Mouse (Mus musculus): Measurements from ENCODE around the gene Zdhhc5.

GRCm38 (mm10) chr2:84647051-84647568 lies 67.9 kb downstream of the Zdhhc5 start:
- TF ChIP-seq E2F4 (IDR thresholded peaks at IDR 0.05; ENCODE audit: insufficient replicate concordance, low read depth, low read length) (no peak), POLR2A (IDR thresholded peaks at IDR 0.05; ENCODE audit: low read depth, low read length) (no peak)

All from CH12.LX (cell line).